Mouse (Mus musculus) left cerebral cortex, adult 11 months (tissue): ENCODE data around the gene Gramd1b.

Experiments
- DNase-seq: peaks from one replicate; pipeline ENCODE4 v3.0.0; 2022; ENCODE audit warnings: low spot score

The Gramd1b gene

DNA sequence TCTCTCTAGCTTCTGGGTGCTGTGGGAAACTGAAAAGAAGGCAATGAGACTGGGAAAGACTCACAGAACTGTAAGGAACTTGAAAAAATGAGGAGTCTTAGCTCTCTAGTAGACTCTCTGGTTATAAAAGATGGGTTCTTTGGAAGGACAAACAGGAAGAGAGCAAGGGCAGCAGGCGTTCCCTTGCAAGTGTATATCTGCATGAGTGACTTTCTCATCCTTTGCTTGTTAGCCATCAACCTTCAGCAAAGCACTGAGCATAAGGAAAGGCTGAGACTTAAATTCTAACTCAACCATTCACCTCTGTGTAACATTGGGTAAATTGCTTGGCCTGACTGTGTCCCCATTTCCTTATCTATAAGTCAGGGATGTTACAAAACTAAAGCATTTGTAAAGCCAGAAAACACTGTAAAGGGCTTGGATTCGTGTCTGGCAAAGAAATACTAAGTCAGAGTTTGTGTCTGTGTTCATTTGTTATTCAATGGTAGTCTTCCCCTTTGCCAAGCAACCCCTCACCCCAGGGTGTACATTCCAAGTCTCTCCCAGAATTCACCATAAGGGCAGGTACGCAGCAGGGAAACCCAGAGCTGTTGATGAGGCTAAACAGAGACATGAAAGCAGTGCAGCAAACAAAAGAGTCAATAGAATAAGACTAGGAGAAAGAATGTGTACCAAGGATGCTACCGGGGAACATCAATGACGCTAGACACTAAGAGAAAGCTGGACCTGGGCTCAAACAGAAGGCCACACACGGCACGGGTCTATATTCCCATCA is 133.5 kb downstream of the Gramd1b start:
- DNase-seq = no peak

- DNase-seq = peak; percentile 76
Observed at GRCm38 (mm10) chr9:40397036-40397435, 134.1 kb downstream of the Gramd1b start.

DNA sequence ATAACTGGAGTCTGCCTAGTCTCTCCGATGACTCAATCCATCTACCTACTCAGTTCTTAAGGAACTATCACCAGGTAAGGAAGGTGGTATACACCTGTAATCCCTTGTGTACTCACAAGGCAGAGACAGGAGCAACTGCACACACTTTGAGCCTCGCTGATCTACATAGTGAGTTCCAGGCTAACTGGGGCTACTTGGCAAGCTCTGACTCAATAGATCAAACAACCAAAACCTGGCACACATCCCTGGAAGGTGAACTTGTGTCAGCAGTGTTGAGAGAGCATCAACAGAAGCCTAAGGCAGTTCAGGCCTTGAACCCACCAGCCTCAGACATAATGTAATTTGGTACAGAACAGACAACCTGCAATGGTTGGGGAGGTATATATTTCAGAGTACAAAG is 135.0 kb downstream of the Gramd1b start:
- DNase-seq = no peak

DNA sequence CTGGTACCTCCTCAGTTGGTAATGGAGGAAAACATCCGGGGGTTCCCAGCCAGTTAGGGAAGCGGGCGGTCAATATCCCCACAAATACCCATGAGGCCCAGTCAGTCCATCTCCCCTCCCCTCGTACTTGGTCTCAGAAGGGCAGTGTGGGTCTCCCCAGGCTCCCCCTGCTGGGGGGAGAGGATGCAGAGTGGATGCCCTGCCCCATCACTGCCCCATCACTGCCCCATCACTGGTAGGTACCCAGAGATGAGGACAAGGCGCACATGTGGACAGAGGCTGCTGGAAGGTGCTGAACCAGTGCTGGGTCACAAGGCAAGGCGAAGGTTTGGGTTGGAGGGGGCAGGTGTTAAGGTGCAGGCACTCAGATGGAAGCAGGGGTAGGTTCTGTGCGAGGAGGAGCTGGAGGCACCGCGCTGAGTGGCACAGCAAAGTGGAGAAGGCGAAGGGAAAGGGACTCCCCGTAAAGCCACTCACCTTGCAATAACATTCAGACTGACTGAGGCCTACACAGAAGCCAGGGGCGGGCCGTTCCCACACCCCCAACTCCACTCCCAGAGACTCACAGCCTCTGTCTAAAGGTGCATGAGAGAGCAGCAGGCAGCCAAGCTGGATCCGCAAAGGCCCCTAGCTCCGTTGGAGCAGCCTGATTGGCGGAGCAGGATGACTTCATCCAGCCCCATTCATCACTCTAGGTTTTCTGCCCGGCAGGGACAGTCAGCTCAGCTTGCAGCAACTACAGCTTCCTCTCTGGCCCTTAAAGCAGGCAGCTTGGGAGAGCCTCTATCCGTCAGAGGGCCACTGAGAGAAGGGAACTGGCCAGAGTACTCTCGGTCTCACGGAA is 139.1 kb downstream of the Gramd1b start:
- DNase-seq = peak; percentile 73

GRCm38 (mm10) chr9:40391359-40391758 is 139.8 kb downstream of the Gramd1b start:
- no peak for DNase-seq

GRCm38 (mm10) chr9:40390904-40391303 is 140.3 kb downstream of the Gramd1b start:
- DNase-seq = peak; percentile 54

DNA sequence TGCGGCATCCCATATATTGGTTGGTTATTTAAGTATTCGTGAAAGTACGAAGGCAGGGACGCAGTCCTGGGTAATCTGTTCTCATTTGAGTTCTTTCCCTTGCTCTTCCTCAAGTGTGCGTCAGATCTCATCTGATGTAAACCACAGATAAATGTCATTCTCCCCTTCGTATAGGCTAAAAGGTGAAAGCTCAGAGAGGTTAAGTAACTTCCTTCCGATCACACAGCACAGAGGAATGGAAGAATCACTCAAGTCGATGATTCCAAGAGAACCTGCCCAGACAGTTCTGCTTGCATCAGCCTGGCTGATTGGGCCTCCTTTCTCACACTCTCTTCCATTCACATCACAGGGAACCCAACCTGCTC is 140.8 kb downstream of the Gramd1b start:
- no peak for DNase-seq

DNA sequence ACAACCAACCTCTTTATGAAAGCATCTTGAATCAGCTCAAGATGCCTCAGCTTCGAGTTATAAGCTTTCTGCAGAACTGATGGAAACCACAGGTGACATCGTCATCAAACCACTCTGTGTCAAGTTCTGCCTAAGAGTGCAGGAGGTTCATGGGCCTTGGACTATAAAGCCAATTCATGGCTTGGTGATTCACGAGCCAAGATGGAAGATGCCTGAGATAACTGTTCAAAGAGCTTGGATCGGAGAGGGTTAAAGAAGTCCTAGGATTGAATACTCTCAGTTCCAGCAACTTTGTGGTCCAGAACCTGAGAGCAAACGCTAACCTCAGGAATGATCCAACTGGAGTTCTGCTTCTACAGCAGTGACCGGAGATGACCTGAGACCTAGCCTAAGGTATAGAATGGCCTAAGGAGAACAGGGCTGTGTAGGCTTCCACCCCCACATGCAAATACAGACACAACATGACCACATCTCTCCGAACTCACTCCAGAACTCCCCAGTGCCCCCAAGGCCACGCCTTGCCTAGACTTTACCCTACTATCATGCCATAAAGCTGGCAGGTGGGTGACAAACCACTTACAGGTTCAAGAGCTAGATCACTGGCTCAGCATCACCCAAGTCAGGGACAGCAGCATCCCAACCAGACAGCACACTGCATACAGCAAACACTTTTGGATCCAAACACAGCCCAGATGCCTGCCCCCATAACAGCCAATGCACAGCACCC is 141.4 kb downstream of the Gramd1b start:
- DNase-seq = no peak

DNA sequence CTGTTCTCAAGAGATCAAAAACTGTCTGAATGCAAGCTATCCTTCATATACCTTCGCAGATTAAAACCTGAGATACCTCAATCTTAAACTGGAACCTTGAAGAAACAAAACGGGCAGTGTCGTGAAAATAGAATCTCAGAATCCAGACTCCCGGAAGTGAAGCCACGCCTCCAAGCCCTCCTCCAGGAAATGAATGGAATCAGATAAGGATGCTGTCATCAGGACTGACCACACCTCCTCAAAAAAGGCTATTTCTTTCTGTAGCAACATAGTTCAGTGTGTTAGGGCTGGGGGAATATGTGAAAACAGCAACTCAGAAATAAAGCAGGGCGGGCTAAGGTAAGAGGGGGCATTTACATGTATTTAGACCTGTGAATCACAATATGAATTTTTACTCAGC is 142.0 kb downstream of the Gramd1b start:
- DNase-seq = no peak

DNA sequence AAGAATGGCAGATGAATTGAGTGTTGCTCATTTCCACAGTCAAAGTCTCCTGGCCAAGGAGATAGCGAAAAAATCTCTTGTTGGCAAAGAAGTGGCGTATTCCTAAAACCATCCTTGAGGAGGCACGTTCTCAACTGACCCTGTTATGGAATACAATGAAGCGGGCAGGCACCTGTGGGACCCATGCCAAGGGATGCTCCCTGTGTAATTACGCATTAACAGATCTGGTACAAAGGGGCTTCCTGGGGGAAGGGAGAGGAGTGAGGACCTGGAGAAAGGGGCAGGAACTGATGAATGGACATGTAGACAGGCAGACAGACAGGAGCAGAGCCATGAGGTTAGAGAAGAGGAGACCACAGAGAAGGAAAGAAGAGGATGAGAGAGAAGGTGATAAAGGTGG is 146.4 kb downstream of the Gramd1b start:
- no peak for DNase-seq

- no peak for DNase-seq
Observed at GRCm38 (mm10) chr9:40382508-40382907, 148.7 kb downstream of the Gramd1b start.

- no peak for DNase-seq
Observed at GRCm38 (mm10) chr9:40381416-40382411, 149.5 kb downstream of the Gramd1b start.

- DNase-seq = no peak
Observed at GRCm38 (mm10) chr9:40376711-40377410, 154.3 kb downstream of the Gramd1b start.

- peak; percentile 71 for DNase-seq
Observed at GRCm38 (mm10) chr9:40376139-40376541, 155.0 kb downstream of the Gramd1b start.

DNA sequence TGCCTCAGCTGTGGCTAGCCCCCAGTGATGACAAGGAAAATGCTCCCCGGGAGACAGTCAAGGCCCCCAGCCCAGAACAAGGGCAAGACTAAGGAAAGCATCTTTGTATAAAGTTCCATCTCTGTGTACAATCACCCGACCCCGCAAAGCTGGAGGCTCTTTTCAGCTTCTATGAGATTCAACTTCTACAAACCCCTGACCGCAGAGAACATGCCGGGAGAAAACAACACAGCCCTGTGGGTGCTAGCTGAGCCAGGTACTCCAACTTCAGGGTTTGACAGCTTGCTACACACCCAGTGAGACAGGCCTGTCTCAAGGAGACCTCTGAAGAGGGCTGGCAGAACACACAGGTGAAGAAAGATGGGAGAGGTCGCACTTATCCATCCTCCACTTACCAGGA is 155.7 kb downstream of the Gramd1b start:
- no peak for DNase-seq

DNA sequence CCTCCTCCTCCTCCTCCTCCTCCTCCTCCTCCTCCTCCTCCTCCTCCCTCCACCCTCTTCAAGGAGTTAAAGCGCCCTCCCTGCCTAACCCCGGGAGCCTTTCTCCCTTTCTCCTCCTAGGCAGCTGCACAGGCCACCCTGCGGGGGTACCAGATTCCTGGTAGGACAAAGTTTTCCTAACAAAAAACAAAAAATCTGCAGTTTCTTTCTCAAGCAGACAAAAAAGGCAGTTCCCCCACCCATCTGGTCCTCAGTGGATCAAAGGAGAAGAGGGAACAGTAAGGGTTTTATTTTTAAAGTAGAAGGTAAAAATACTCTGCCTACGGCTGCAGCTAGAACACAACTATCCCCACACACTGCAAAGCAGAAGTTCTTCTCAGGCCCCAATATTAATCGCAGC is 156.2 kb downstream of the Gramd1b start:
- no peak for DNase-seq

GRCm38 (mm10) chr9:40374533-40374971 is 156.6 kb downstream of the Gramd1b start:
- DNase-seq = no peak

- no peak for DNase-seq
Observed at GRCm38 (mm10) chr9:40374052-40374451, 157.1 kb downstream of the Gramd1b start.

DNA sequence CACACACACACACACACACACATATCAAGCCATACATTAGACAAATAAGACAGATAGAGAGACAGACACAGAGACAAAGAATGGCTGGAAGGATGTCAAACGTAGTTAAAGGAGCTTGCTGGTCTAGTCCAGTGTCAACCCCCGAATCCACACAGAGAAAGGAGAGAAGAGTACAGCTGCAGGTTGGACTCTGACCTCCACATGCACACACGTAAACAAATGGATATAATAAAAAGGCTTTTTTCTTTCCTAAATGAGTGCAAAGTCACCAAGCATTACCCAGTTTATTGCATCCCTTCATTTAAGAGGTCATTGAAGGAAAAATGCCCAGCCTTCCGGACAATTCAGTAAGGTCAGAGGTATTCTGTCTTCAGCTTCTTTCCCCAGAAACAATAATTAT is 161.0 kb downstream of the Gramd1b start:
- no peak for DNase-seq

DNA sequence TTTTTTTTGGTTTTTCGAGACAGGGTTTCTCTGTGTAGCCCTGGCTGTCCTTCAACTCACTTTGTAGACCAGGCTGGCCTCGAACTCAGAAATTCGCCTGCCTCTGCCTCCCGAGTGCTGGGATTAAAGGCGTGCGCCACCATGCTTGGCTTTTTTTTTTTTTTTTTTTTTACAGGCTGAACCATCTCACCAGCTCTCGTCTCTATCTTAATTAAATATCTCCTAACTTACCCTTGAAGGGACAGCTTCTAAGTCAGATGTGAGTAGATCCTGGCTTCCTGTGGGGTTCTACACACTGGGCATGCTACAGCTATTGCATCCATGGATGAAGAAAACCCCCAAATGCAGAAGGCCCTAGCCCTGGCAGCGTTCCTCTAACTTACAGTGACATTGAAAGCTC is 164.4 kb downstream of the Gramd1b start:
- DNase-seq = no peak

DNA sequence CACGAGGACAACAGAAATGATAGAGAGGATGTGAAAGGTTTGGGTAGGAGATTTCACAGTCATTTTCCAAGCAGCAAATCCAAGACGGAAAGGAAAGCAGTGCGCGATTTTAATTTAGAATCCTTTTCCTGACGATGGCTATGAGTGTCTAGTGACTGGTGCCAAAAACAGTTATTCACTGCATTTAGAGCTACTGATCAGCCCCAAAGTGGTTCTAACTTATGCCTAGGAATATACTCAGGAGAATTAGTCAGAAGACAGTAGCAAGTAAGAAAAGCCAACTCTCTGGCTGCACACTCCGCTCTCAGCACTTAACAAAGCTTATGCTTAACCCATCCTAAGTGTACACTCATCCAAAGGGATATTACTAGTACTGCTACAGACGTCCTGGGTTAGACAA is 166.9 kb downstream of the Gramd1b start:
- no peak for DNase-seq
